Mouse (Mus musculus) lung, postnatal 36 days (tissue): ENCODE measurements around the gene Myadml2.
"Not testable (repeated sequence)": the region's sequence is repeated elsewhere in the genome, so short reads cannot be mapped to it uniquely, and the experiment has no call there.

Source experiments
- DNase-seq: peaks from one replicate; pipeline ENCODE4 v3.0.0; 2022; ENCODE audit warnings: mixed read lengths

The Myadml2 gene

DNA sequence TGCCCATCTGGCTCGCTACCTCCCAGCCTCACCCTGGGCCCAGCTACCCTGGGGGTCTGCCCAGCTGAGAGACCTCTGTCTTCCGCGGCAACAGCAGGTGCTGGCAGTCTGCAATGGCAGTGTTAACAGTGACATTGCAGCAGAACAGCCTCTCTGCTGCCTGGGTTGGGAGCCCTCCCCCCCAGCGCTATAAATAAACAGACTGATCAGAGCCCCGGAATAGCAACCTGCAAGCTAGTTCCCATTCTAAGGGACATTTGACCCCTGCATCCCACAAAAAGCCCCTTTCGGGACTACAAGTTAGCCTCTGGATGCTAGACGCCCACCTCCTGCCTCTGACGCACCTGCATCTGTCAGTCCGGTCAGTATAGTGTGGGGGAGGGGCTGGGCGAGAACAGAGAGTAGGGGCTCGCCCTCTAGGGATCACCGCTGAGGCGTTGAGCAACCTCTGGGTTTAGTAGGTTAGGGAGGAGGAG lies at the start of gene Myadml2:
Myadml2 (minus strand) TSS at position 158 of the 476 bp plus-strand sequence.
- DNase-seq = peak; percentile 53

DNA sequence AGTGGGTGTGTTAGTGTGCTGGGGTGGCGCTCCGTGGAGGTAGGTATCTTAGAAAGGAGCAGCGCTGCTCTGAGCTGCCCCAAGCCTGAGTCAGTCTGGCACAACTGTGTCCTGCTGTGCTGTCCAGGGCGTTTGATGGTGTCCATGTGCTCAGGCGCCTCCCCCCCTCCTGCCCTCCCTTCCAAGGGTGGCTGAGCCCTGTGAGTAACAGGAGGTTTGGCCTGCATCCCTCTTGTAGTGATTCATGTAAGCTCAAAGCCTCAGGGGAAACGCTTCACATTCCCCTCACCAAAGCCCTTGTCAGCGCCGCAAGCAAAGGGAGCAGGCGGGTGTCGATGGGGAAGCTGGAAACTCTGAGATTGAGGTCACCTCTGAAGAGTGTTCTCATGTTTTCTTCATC lies 49.8 kb upstream of the Myadml2 start:
- DNase-seq = peak; percentile 77

DNA sequence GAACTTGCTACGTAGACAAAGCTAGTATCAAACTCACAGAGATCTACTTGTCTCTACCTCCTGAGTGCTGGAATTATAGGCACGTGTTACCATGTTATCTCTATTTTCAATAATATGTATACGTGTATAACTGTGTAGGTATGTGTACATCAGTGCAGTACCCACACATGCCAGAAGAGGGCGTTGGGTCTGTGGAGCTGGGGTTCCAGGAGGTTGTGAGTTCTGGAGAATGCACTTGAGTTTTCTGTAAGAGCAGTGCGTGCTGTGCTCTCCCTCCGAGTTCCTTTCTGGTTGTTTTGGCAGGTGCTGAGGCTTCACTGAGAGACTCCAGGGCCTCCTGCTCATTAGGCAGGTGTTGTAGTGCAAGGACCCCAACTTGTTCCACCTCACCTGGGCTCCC lies 48.6 kb upstream of the Myadml2 start:
- no peak for DNase-seq

DNA sequence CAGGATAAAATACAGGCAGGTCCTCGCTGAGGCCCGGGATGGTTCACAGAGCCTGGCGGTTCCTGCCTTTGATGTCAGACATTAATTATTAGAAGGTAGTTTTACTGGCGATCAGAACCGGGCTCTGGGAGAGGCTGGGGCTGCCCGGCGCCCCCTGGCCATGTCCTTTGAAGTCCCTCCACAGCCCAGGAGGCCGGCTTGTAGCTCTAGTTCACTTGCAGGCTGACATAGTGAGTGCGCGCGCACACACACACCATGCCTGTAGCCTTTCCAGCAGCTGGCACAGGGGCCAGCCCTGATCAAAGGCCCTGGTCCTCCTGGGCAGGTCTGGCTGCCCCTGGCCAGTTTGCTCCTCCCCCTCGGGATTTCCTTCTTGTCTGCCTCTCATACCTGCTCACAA lies 47.7 kb upstream of the Myadml2 start:
- DNase-seq = no peak

DNA sequence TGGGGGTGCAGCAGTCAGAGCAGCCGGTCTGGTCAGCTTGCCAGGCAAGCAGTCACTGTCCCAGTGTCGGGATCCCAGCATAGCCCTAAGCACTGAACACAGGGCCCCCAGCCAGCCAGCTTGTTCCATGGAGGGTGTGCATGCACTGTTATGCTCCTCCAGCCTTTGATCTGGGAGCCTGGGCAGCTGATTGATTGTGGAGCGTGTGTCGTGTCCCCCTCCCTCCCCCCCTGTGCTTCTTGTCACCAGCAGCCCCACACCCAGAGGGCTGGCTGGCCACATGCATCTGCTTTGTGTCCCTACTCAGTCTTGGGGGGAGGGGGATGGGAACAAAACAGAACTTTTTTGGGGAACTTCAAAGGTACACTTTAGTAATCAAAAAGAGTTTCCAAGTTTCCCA lies 47.2 kb upstream of the Myadml2 start:
- DNase-seq = peak; percentile 28

DNA sequence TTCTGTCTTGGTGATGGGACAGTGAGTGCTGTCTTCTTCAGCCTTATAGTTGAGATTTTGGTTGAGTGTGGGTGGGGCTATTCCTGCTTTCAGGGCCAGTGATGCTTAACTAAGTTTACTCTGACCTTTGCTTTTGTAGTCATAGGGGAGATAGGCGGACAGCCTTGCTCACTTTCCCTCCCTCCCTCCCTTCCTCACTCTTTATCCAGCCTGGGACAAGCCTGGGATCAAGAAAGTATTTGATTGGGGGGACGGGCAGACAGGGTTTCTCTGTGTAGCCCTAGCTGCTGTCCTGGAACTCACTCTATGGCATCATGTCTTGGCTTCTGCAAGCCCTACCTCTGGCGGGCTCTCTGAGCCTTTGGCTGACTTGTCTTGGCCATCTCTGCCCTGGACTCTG lies 45.5 kb upstream of the Myadml2 start:
- DNase-seq = no peak

DNA sequence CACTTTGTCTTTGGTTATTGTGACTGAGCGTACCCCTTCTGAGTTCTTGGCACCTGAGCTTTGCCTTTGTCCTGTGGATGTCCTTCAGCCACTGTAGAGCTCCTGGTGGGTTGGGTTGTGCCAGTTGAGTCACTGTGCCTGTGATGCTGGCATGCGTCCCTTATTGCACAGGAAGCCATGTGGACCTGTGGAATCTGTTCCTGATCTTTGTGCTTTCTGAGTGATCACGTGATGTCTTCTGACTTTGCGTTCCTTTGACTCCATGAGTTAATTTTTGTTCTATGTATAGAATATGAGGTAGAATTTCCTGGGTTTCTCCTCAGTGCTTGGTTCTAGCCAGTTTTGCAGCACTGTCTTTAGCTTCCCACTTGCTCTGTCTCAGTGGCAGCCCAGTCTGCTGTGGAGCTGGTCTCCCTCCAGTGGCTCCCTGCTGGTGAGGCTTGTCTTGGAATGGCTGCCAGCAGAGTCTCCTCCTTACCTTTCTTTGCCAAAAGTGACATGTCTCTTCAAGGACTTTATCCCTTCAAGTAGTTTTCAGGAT lies 44.6 kb upstream of the Myadml2 start:
- DNase-seq = peak; percentile 39

DNA sequence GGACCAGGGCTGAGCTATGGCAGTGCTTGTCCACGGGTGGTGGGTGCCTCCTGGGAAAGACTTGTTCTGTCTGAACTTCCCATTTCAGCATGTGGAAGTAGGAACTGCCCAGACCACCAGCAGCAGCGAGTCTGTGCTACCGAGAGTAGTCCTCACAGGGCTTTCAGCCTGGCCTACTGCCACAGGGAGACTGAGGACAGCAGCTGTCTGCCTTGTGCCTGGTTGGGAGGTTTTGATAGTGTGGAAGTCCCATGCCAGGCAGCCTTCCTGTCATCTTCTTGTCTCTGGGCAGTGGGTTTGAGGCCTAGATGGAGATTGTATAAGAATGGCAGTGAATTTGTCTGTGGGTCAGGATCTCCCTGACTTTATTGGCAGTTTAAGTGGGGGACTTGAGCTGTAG lies 41.4 kb upstream of the Myadml2 start:
- no peak for DNase-seq

DNA sequence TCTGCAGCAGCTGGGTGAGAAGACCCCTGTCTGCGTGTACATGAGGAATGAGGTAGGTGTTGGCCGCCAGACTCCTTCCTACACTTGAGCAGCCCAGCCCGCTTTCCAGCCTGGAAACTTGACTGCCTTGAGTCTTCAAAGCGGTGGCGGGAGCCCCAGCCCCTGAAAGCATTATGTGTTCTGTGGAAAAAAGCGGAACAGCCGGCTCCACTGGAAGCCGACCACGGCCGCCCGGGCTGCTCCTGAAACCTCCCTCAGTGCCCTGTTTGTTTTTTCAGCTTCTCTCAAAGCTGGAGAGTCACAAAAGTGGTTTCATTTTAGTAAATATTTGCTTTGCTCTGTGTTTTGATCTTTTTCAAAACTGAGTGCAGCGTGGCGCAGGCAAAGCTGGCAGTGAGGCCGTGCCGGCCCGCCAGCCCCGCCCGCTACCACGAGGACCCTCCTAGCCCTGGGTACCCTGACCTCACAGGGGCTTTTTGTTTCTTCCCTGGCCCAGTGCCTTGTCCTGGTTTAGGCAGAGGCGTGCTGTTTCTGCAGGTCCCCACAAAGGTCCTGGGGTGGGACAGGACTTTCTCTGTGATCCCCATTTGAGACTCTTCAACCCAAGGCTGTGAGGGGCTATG lies 38.8 kb upstream of the Myadml2 start:
- peak; percentile 75 for DNase-seq

DNA sequence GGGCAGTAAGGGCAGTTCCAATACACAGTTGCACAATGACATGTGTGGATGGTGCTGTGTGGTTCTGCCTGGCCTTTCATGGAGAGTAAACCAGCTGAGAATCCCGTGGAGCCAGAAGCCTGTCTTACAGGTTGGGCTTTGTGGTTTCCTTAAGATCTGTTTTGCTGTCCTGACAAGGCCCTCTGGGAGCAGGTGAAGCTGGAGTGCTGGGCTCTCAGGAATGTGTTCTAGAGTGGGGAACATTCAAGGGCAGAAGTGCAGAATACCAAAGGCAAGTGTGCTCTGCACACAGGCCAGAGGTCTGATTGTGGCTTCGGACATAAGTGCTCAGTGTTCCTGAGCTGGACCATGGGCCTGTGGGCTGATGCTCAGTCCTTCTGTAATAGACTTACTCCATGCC lies 36.7 kb upstream of the Myadml2 start:
- DNase-seq = peak; percentile 80

DNA sequence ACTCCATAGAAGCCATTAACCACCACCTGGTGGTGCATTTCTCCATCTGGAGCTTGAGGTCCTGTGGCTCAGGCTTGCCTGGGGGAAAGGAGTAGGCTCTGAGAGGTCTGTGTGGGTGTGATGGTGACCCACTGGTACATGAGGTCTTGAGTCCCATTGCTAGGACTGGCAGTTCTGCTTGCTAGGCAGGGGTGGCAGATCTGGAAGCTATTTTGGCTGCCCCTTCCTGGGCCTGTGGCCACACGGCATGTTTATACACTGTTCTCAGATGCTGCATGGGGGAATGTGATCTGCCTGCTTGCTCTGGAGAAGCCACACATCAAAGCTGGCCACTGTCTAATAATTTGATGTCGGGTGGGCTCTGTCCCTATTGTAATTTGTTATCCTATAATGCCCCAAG lies 36.1 kb upstream of the Myadml2 start:
- no peak for DNase-seq

DNA sequence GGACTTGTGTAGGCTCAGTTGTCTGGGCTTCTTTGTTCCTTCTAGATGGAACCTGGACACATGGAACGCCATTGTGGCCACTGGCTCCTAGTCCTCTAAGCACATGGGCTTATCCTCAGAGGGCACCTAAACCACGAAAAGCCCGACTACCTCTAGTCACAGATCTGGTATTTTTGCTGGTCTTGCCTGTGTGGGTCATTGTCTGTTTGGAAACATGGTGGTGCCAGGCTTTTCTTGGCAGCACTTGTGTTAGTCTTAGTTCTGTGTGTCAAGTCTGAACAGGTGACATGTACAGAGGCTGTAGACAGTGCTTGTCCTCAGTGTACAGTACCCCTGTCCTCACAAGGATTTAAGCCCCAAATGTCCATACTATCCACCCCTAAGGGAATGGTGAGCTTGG lies 35.6 kb upstream of the Myadml2 start:
- DNase-seq = no peak

DNA sequence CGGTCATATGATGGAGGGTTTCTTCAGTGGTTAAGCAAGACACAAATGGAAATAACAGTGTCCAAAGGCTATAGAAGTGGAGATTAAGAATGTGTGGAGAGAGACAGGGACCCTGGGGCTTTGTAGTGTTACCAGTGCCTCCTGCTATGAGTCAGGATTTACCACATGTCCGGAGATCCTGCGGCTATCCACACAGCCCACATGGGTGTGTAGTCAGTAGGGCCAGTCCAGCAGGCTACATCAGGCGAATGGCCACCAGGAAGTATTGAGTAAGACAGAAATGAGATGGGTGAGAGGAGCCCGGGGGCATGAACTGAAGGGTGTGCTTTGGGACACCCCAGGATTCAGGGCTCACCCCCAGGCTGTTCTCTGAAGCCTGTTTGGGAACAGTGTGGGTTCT lies 34.7 kb upstream of the Myadml2 start:
- DNase-seq = no peak

DNA sequence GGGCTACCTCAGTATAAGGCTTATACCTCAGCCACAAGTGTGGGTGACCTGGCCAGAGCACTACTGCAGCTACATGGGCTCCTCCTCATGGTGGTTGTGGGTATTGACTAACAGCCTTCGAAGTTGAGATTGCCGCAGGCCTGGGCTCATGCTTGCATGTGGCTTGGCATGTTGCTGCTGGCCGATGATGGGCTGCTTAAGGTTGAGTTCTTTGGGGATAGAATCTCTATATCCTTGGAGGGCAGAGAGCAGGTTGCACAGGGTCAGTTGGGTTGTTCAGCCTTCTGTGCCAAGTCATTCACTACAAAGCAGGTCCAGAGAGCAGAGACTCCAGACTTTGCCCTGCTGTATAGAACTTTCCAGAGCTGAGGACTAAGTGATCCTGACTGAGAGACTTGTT lies 32.0 kb upstream of the Myadml2 start:
- peak; percentile 66 for DNase-seq

DNA sequence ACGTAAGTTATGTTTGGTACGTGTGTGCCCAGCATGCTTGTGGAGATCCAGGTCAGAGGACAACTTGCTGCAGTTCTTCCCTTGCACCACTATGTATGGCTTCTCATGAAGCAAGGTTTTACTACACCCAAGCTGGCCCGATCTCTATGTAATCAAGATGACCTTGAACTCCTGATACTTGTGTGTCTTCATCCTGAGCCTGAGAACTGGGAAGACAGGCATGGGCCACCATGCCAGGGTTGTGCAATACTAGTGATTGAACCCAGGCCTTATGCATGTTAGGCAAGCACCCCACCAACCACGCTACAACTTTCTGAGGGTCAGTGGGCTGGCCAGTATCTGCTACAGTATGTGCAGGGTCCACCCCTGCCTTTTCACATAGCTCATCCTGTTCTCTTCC lies 29.0 kb upstream of the Myadml2 start:
- DNase-seq = no peak

DNA sequence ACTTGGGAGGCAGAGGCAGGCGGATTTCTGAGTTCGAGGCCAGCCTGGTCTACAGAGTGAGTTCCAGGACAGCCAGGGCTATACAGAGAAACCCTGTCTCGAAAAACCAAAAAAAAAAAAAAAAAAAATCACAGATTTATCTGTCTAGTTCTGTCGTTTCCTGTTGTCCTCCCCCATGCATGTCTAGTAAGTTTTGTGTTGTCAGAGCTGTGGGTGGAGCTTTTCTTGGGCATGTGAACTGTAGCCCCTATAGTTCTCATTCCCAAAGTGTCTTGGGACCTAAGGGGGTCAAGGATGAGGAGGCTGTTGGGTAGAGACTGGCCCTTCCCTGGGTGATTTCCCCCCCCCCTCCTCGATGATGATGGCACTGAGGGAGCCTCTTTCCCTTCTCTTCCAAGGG lies 27.9 kb upstream of the Myadml2 start:
- DNase-seq = not testable (repeated sequence)

DNA sequence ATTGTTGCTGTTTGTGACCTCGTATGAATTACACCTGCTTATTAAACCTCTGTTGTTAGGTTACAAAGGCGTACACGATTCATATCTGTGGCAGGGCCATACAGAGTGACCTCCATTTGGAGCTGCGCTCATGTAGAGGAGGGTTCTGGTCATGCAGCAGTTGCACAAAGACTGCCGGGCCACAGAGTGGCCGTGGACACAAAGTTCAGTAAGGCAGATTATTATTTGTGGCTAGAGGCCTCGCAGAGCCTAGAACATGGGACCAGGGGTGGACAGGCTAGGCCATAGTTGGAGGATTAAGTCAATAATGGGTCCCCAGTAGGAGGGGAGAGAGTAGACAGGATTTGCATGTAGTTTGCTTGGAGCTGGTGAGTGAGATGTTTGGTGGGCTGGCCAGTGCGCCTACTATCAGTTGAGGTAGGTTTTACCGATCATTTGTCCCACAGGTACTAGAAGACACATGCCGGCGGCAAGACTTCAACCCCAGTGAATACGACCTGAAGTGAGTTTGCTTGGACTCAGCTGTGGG lies 25.7 kb upstream of the Myadml2 start:
- no peak for DNase-seq

DNA sequence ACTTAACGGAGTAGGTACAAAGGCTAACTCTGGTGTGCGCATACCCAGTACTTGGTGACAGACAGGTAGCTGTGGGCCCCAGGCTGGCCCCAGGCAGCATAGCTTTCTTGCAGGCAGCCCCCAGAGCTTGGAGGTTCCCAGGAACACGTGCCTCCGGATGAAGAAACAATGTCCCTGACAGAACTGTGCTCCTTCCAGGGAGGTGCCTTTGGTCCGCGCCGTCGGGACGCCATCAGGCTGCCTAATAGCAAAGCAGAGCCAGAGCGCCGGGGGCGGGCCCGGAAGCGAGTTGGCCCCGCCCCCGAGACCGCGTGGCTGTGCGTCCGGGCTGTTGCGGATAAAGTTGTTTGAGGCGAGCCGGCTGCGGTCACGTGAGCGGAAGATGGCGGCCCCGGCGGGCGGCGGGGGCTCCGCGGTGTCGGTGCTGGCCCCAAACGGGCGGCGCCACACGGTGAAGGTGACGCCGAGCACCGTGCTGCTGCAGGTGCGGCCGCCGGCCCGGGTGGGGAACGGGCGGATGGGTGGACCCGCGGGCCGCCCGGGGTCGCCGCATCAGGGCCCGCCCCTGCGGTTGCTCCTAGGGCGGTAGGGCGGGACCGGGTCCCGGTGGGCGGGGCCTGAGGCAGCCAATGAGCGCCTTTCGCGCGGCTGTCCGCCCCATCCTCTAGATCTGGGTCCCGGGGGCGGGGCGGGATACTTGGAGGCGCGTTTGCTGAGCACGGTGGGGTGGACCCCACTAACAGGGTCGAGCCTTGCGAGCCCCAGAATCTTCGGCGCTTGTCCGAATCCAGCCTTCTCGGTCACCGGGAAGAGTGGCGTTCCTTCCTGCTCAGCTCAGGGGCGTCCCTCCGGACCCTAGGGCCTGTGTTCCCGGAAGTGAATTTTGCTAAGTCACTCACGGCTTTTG lies 25.0 kb upstream of the Myadml2 start, which contains the start of gene Aspscr1:
Aspscr1 (plus strand) TSS at position 287 of the 907 bp plus-strand sequence.
- peak; percentile 97 for DNase-seq

DNA sequence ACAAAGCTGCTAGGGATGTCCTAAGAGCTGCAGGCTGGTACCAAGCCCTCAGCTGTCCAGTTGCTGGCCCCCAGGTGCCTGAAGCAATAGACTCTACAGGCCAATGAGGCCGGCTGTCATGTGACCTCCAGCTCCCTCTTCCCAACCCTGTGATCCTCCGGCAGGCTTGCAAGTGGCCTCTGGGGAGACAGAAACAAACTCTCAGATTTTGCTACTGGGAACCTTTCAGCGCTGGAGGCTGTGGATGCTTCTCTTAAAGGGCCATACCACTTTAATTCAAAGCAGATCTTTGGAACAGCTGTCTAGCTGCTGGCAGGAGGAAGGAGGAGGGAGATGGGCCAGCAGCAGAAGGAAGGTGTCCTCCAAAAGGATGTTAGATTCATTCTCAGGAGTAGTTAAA lies 18.7 kb upstream of the Myadml2 start:
- DNase-seq = no peak

DNA sequence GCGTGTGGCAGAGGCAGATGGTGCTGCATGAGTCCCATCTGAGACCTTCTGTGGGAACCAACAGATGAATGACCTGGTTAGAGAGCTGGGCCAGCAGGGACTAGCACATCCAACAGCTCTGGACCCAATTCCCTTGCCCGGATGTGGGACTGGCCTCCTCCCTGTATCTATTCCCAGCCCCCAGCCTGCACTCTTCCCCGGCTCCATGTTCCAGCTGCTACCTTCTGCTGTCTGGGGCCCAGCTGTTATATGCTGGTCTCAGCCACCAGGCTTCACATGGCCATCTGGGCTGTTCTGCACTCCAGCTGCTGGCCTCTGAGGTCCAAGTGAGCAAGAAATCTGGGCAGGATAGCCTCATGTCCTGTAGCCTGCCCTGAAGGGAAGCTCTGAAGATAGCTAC lies 17.4 kb upstream of the Myadml2 start:
- DNase-seq = peak; percentile 72

DNA sequence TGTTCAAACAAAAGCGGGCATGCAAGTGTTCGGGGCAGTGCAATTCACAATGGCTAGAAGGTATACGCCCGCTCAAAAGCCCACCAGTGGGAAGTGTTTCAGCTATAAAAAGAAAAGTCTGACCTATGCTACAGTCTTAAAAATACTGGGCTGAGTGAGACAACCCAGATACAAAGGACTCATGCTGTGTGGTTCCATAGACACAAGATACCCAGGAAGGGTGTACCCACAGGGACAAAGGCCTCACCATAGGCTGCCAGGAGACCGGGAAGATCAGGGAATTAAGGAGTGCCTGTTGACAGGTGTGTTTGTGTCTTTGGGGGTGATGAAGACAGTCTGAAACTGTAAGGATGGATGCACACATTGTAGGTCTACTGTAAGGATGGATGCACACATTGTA lies 15.8 kb upstream of the Myadml2 start:
- no peak for DNase-seq

DNA sequence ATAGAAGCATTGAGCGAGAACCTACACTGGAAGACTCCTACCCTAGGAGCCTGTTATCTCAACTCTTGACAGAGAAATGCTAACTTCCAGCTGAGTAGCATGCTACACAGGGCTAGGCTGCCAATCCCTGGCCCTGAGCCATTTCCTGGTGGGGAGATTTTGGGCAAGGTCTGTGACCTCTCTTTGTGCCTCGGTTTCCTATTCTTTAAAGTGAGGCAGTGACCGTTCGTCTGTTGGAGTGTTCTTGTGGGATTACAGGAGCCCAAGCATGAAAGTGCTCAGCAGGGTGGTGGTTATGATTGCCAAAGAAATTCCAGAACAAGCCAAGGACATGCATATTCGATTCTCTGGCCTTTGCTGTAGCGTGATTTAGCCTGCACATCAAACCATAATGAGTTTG lies 14.8 kb upstream of the Myadml2 start:
- DNase-seq = no peak

DNA sequence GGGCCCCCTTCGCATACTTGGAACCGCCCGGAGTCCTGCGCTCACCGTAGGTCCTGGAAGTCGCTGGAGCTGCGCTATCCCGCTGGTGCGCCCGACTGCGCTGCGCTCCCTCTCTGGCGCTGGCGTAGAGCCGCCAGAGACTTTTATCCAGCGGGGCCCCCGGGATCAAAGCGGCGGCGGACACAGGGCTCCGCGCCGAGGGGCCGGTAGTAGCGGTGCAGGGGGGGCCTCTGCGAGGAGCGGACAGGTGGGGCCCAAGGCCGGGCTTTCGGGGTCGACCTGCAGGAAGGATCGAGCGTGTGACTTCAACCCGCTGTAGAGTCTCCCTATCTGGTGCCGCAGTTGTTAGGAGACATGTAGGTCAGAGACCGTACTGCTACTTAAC lies 13.1 kb upstream of the Myadml2 start, which contains the start of gene Notum:
Notum (minus strand) TSS at position 100 of the 385 bp plus-strand sequence.
- DNase-seq = no peak
